Mouse (Mus musculus) MEL-GATA-1-ER (cell line): ENCODE results near the gene Ptges2.

Source experiments
- DNase-seq: peaks from one replicate; pipeline ENCODE4 v3.0.0-alpha.2; 2012; ENCODE audit warnings: low read depth; ENCODE audit errors: extremely low read depth

Ptges2 gene

DNA sequence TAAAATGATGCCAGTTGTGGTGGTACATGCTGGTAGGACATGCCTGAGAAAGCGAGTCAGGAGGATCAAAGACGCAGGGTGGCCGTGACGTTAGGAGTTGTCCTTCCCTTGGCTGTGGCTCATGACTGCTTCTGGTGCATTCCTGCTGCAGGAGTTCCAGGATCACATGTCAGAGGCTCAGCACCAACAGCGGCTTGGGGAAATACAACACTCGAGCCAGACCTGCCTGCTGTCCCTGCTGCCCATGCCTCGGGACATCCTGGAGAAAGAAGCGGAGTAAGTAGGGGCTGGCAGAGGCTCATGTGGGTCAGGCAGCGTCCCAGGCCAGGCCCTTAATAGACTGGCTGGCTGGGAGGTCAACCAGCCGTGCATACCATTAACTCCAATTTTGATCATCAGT, 21.5 kb upstream of the Ptges2 start:
- DNase-seq, result no peak

- no peak for DNase-seq
These were observed 20.3 kb upstream of the Ptges2 start for GRCm38 (mm10) chr2:32375317-32375940.

DNA sequence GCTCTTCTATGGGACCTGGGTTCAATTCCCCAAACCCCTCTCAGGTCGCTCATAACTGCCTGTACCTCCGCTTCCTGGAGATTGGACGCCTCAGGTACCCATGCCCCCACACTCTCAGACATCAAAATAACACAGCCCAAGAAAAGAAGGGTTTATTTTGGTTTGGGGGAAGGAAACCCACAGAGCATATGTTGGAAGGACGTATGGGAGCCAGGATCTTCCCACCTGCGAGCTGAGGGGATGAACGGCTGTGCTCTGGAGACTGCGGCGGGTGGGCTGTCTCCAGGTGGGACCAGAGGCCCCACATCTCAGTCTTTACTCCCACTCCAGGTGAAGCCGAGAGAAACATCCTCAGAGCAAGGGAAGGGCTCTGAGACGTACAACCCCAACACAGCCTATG, 18.7 kb upstream of the Ptges2 start:
- no peak for DNase-seq

GRCm38 (mm10) chr2:32380001-32380500, 15.6 kb upstream of the Ptges2 start:
- DNase-seq, result no peak

- DNase-seq, result no peak
These were observed 14.4 kb upstream of the Ptges2 start for GRCm38 (mm10) chr2:32381141-32381774.

GRCm38 (mm10) chr2:32381775-32382223, 13.9 kb upstream of the Ptges2 start, which contains the start of gene 1110008P14Rik:
Gene 1110008P14Rik, minus strand, starts transcription at chr2:32381938.
- peak; percentile 66 for DNase-seq

DNA sequence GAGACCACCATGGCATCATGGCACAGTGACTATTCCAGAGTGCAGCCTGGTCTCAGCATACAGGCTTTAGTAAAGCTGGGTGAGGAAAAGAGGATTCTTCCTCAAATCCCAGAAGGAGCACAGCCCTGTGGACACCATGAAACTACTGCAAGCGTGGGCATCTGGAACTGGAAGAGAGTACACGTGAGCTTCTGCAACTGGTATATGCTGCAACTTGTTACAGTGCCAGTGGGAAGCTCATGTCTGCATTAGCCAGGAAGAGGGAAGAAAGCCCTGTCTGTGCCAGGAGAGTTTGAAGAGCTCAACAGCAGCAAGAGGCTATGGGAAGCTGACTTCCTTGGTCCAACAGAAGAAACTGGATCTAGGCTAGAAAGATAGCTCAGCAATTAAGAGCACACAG, 13.0 kb upstream of the Ptges2 start:
- DNase-seq, result no peak

GRCm38 (mm10) chr2:32387706-32388490, 7.8 kb upstream of the Ptges2 start, which contains the start of gene Lcn2:
Gene Lcn2, minus strand, starts transcription at chr2:32388252.
- DNase-seq, result no peak

DNA sequence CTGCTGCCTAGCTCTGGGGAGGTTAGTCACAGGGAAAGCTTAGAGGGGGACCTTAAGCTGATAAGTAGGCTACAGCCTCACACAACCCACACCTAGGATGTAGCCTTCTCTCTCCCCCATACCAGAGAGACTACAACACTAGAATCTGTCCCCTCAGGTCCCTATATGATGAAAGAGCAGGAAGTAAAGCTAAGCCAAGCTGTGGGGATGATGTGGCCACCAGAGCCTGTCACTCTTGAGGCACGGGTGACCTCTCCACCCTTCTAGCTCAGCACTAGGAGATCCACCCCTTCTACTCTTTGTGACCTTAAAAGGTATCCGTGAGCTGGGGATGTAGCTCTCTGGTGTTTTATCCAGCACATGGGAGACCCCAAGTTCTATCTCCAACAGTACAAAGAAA, 6.5 kb upstream of the Ptges2 start:
- DNase-seq, result no peak

GRCm38 (mm10) chr2:32390871-32391270, 4.8 kb upstream of the Ptges2 start:
- DNase-seq, result no peak

DNA sequence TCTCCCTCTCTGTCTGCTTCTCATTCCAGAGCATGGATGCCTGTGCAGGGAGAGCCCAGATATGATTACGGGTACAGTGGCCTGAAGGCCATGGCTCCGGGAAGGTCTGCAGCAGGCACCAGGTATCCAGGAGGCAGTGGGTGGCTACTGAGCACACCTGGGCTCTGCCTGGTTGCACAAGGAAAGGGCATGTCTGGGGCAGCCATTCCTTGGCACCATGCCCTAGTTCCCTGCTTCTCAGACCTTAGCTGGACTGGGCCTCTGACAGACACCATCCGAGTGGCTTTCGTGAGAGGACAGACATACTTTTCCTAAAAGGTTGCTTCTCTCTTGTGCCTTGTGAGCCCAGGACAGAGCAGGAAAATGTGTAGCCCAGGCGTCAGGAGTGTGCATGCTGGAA, 3.6 kb upstream of the Ptges2 start:
- no peak for DNase-seq

- peak; percentile 56 for DNase-seq
These were observed 723 bp upstream of the Ptges2 start for GRCm38 (mm10) chr2:32394973-32395372.

DNA sequence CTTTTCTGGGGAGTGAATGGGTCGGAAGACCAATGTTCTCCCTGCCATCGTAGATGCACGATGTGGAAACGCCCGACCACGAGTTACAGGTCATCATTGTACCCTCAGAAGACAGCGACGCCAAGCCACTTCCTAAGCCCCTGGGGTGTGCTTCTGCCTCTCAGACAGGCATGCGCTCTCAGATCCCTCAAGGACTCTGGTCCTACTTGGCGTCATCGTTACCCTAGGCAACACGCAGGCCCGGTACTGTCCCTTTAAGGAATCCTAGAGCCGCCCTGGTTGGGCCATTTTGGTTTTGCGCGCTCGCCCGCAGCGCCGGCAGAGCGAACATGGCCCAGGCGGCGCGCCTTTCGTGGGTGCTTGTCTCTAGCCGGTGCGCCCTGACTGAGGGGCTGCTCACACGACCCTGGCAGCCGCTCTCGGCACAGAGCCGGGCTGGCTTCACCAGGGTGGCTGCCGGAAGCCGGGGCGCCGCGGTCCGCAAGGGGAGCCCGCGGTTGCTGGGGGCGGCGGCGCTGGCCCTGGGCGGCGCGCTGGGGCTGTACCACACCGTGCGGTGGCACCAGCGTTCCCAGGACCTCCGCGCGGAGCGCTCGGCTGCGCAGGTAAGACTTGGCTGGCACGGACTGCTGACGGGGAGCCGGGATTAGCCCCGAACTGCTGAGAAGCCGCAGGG, 388 bp downstream of the Ptges2 start:
- DNase-seq, result peak; percentile 93

GRCm38 (mm10) chr2:32396695-32397094, 999 bp downstream of the Ptges2 start:
- no peak for DNase-seq

DNA sequence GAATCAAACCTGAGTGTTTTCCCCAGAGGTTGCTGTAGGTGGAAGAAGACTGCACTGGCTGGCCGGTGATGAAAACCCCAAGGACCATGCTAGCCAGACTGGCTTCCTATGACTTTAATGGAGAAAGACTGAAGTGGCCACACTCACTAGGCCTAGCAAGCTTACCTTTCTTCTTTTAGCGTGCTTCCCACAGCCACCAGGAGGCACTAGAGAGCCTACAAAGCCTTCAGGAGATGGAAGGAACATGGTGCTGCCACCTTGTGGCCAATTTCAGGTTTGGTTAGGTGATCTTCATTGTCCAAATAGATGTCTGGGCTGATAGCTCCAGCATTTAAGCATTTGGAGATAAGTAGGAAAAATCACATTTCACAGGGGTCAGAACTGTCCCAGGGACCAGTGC, 9.0 kb downstream of the Ptges2 start:
- peak; percentile 83 for DNase-seq

GRCm38 (mm10) chr2:32407144-32407824, 11.6 kb downstream of the Ptges2 start:
- DNase-seq, result no peak

DNA sequence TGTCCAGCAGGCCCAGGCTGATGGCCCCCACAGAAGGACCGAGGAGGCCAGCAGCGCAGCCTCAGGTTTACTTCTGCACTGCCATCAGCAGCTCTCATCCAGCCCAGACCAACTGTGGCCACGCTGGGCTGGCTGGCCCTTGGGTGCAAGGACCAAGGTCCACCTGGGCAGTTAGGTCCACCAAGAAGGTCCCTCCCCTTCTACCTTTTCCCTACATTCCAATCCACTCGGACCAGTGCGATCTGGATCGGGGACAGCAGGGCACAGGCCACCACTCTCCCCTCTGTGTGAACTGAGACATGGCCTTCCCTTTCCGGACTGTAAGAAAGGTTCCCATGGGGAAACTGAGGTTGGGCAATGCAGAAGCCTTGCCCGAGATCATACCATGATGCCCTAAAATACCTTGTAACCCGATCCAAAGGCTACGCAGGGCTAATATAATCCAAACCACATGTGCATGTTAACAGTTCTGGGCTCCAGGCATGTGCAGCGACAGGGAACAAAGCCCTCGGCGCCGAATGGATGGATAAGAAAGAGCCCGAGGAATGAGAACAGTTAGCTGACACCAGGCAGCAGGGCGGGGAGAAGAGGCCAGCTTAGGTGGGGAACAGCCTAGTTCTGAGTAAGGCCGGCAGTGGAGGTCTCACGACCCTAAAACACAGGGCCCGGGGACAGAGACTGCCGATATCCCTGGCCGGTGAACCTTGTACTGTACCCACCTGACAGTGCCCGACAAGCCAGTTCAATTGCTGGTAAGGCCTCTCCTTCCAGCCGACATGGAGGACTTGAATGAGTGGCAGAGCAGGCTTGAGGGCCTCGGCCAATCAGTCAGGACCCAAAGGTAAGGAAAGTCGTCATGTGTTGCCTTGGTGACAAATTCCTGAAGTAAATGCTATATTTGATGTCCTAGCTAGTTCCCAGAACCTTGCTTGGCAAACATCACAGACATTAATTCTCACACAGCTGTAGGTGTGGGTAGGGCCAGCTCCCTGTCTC, 13.0 kb downstream of the Ptges2 start:
- DNase-seq, result no peak

DNA sequence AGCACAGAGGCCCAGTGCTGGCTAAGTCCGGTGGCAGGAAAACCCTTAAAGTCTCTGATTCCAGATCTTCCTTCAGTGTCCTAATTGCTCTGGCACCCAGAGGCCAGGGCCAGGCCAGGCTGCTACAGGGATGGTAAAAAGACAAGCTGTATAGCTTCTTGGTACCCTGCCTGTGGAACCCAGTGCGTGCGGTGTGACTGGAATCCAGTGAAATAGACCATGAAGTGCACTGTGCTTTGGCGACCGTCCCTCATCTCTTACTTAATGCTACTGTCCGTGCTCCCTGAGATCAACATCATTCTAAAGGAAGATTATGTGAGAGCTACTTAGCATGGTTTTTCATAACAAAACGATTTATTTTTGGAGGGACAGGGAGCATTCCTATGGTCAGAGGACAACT, 15.7 kb downstream of the Ptges2 start:
- DNase-seq, result no peak

GRCm38 (mm10) chr2:32412742-32413531, 17.2 kb downstream of the Ptges2 start:
- no peak for DNase-seq
